Mouse (Mus musculus): ENCODE measurements at regions not wholly inside any gene's neighbourhood (a gene's known extent, or its start where the extent isn't known, plus 50 kb on each side); places are given as distances from the start of the nearest gene placed in this dataset.

DNA sequence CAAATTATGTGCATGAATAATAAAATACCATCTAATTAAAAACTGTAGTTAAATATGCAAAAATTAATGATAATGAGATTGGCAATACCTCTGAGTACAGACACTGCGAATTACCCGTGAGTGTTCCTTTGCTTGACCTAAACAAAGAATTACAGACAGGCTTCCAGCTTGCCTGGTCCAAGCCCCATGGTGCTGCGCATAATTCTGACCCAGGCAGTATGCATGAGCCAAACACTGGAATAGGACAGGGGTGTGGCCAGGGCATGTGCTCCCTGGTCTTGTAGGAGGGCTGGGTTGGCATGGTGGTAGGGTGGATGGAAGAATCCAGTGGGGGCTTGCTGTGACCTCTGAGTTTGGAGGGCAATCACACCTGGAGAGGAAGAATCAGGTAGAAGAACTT lies 172.8 kb upstream of the Irx3 start:
- no peak for DNase-seq (ENCODE audit: low spot score in 2 of 2)

DNA sequence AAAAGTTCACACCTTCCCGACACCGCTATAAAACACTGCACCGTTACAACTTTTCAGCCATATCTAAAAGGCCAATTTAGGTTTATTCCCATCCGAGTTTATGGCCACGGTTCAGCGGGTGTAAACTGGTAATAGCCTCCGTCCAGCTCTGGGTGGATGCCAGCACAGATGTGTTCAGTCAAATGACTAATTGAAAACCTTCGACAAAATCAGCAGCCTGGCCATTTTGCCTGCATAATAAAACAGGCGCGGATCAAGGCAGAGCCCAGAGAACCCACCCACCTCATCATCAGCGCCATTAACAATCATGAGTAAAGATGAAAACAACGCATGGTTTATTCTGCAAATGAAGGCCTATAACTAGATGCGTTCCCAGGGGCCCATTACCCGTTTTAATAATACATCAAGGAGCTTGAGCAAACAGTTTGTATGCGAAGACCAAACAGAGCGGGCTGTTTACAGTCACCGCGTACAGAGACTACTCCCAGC lies 172.1 kb upstream of the Irx3 start:
- DNase-seq (ENCODE audit: low spot score in 2 of 2) = no peak

DNA sequence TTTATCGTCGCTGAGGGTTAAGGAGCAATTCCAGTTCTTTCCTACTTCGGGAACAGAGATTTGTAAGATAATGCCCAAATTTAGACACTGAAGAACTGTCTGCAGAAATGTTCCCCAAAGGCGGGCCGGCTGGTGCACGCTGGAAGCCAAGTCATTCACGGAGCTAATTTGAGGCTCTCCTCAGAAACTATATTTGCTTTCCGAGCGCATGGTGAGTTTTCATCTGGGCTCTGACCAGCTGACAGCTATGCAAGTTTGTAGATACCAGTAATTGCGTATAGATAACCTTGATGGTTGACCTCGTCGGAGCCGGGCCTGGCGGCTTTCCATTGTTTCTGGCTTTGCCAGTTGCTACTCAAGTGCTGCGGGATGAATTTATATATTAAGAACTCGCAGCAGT lies 165.5 kb upstream of the Irx3 start:
- peak in 1 of 2 experiments; percentile 10 for DNase-seq (ENCODE audit: low spot score in 2 of 2)

DNA sequence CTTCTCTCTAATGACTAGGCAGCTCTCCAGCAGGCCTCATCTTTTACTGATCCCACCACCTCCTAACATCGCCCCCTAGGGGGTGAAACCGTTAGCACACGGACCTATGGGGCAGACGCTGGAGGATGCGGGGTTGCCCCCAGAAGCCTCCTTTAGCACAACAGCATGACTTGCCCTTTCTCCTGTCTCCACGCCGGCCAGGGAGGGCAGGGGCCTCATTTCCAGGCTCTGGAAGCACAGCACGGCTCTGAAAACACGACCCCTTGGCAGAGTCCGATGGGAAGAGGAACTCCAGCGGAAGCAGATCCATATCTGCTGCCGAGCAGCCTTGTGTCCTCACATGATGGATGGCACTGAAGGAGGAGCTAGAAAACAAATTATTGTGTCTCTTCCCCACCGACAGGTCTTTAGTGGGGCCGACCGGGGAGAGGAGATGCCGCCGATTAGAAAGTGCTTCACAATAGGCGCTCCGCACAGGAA lies 165.1 kb upstream of the Irx3 start:
- DNase-seq (ENCODE audit: low spot score in 2 of 2) = peak in 1 of 2 experiments; percentile 18

DNA sequence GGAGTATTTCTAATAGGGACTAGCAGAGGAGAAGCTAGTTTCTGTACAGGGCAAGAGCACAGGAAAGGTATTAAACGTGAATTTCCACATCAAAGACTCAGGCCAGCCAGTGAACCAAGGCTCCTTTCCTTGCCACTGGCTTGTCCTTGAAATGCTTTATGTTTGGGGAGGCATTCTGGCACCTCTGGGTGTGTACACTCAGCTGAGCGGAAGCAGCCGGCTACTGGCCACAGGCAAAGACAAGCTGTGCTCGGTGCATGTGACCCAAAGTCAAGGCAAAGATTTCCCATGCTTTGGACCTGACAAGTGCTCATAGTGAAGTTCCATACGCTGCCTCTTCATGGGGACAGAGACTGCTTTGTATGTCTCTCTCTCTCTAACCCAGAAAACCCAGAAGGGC lies 159.8 kb upstream of the Irx3 start:
- DNase-seq (ENCODE audit: low spot score in 2 of 2) = no peak

DNA sequence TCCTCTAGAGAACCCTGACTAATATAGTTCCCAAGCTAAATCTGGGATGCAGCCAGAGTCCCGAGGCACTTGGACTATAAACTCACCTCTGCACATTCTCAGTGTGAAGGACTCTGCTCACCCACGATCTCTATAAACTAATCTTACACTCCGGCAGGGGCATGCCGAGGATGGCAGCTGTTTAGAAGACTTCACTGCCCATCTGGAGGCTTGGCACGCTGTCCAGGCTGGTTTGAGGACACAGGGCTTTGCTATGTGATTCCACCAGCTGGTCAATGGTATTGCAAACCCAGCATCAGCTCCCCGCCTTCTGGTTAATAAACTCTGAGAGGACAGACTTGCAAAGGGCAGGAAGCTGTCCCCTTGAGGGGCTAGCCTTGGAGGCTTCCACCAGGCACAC lies 153.3 kb upstream of the Irx3 start:
- DNase-seq (ENCODE audit: low spot score in 2 of 2) = no peak

DNA sequence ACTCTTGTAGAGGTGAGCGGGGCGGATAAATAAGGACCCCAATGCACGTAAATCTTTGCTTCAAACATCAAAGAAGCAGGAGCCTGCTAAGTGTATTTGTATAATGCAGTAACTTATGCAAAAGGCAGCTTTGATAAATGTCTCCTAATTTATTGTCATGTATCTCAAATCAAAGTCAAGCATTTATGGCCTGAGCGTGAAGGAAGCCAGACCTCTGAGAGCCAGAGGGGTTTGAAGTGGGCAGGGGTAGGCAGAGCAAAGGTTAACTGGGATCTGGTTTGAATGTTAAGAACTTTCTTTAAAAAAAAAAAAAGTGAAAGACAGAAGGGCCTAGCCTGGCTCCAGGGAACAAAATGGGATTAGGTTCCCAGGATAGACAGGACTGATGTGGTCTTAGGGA lies 151.1 kb upstream of the Irx3 start:
- DNase-seq (ENCODE audit: low spot score in 2 of 2) = no peak

DNA sequence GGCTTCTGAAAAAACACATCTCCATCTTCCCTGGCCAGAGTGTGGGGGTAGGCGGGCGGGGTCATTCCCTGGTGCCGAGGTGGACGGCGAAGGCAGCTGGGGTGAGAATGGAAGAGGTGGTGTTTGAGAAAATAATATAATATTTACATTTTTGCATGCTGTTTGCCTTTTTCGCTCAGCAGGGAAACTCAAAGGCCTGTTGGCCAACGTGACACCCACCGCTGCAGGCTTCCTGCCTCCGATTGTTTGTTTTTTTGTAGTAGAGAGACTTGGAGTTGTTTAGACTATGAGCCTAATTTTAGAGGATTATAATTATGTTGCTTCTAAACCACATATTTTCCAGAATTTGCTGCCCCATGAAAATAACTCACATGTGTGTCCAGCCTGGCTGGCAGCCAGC lies 147.2 kb upstream of the Irx3 start:
- DNase-seq (ENCODE audit: low spot score in 2 of 2) = no peak

DNA sequence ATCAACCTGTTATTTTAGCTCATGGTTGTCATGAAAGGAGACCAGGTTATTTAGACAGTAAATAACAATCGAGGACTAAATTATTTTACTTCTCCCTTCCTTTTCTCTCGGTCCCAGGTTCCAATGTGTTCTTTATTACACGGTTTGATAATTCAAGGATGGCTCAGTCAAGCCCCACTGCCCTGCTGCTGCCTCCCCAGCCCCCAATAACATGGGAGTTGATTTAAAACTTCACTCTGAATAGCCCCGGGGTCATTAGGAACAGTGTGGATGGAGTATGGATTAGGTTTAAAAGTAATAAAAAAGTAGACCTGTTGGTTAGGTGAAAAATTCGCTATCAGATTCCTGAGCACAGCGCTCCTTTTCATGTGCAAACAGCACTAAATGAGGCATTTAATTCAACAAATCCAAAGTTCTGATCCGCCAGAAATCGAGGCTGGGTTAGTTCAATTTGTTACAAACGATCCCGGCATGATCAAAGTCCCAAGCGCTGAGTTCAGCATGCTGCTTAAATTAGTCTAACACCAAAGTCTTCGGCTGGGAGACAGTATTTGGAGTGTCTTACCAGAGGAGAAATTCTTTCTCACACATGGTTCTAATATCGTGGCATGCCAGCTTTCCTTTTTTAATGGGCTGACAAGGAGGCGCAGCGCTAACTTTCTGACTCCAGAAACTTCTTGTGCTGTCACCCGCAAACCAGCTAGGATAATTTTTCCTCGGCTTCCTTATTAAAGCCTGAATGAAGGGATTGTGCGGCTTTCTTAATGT lies 146.5 kb upstream of the Irx3 start:
- DNase-seq (ENCODE audit: low spot score in 2 of 2) = no peak

DNA sequence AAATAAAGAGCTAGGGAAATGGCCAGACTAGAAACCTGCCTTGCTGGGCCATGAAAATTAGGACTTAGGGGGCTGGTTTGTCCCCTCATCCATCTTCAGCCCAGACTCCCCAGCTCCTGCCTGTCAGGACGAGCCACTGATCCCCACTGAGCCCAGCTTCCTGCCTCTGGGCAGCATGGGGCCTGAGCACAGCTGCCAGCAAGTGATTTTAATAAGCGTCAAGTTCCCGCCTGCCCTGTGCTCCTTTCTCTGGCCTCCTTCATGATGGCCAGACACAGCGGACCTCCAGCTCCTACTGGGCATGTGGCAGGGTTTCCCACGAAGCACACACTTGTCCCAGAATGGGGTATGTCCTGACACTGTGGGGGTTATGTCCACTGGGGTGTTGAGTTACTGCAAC lies 139.1 kb upstream of the Irx3 start:
- no peak for DNase-seq (ENCODE audit: low spot score in 2 of 2)

DNA sequence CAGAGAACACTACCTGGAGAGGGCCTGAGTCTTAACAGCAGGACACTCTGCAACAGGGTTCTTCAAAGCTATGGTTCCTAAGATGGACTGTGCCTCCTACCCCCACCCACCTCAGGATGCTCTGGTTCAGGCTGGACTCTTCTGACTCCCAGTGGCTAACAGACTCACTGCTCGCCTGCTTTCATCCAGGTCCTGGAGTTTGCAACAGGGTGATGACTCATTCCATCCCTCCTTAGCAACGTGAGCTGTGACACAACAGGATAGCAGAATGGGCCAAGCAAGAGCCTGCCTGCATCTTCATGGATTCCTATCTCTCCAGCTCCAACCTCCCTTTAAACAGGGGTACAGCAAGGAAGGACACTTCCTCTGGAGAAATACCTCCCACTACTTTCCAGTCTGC lies 135.4 kb upstream of the Irx3 start:
- DNase-seq (ENCODE audit: low spot score in 2 of 2) = no peak

DNA sequence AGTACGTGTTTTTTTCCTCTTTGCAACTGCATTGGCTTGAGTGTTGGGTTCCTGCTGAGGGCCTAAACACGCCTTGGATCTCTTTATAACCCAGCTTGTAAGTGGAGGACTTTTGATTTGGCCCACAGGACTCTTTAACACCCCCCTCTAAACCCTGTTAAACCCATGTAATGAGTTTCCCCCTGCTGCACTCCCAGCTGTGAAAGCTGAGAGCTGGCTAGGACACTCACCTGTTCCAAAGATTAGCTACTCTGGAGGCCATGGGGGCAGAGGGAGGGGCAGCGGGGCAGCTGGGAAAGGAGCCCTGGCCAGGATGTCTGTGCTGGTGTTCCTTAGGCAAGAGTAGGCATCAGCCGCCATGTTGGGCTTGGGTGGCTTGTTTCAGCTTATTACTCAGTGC lies 128.7 kb upstream of the Irx3 start:
- no peak for DNase-seq (ENCODE audit: low spot score in 2 of 2)

DNA sequence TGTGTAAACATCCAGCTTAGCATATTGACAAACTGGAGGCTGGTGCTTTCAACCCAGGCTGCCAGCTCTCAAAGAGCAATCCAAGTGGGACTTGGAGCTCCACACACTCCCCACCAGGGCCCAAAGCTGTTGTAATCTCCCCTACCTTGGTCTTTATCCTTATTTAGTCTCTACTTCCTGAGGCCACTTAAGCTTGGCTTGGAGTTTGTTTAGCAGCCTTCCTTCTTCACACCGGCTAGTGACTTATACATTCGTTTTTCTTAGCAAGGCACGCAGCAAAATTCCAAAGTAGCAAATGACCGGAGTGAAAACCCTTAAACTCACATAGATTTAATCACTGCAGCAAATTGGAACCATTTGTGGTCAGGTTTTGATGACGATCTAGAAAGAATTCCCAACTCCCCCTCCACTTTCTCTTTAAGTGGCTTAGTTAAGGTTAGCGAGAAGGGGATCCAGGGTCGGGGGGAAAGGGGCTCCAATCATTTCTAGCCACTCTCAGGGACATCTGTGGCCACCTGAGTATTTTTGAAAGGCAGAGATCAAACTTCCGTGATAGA lies 124.2 kb upstream of the Irx3 start:
- DNase-seq (ENCODE audit: low spot score in 2 of 2) = no peak

DNA sequence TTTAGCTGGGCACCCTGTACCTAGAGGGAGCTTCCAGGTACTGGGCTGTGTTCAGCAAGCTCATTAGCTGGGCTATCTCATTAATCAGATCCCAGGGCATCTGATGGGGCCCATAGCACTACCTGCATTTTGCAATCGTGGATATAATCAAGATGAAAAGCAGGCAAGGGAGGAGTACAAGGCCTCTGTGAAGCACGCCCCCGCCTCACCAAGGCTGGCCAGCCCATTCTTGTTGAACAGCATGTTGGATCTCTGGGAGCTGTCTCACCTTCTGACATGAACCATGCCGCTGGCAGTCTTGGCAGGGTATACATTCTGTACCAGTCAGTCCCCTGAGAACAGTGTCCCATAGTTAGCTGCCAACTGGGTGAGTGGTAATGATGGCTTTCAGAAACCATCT lies 122.3 kb upstream of the Irx3 start:
- DNase-seq (ENCODE audit: low spot score in 2 of 2) = no peak

DNA sequence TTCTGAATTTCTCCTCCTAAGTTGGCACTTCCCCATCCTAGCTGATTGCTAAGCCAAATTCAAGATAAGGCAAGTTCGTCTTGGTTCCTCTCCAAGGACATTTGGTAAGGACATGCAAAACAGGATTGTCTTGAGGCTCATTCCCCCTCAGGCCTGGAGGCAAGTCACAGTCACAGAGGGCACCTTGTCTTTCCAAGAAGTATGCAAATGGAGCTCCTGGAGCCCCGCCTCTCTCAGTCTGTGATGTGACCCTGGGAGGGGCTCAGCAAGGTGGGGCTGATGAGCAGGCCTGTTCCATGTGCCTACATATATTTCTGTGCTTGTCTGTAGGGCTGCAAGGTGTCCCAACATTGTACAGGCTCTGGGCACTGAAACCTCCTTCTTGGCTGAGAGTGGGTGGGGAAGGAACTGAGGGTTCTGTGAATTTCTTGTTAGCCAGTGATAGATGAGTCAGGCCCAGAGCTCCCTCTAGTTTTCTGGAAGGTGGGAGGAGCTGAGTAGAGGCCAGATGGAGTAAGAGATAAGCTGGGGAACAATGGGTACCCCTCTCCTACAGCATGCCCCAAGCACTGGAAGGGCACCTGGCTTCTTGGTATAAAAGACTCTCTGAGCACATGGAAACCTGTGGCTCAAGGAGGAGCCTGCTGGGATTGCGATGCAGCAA lies 120.5 kb upstream of the Irx3 start:
- peak; percentile 6 to 31 for DNase-seq (ENCODE audit: low spot score in 2 of 2)

DNA sequence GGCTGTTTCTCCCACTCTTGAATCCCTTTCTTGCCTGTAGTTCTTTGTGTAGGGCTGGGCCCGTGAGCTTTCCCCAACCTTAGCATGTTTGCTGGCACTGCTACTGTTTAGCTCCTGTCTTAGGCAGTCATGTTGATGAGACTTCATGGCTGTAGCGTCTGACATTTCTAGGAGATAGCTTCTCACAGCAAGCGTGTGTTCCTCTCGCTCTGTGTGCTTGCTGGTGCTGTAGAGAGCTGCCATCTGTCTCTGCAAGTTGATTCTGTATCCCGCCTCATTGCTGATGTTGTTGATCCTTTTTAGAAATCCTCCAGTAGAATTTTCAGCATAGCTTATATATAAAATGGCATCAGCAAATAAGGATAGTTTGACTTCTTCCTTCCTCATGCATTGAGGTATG lies 116.0 kb upstream of the Irx3 start:
- peak in 1 of 2 experiments; percentile 10 for DNase-seq (ENCODE audit: low spot score in 2 of 2)

DNA sequence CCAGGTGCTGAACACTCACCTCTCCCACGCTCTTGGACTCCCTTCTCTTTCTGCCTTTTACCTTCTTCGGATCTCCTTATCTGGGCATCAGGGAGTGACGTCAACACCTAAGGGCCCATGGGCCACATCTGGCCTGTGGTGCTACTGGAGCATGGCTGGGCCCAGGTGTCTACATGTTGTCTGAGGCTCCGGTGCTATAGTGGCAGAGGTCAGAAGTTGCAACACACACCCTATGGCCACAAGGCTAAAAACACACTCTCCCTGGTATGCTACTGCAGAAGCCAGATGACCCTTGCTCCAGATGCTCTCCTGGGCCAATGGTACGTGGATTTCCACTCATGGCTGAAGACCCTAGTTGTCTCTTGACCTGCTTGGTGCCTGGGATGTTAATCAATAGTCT lies 112.1 kb upstream of the Irx3 start:
- no peak for DNase-seq (ENCODE audit: low spot score in 2 of 2)

DNA sequence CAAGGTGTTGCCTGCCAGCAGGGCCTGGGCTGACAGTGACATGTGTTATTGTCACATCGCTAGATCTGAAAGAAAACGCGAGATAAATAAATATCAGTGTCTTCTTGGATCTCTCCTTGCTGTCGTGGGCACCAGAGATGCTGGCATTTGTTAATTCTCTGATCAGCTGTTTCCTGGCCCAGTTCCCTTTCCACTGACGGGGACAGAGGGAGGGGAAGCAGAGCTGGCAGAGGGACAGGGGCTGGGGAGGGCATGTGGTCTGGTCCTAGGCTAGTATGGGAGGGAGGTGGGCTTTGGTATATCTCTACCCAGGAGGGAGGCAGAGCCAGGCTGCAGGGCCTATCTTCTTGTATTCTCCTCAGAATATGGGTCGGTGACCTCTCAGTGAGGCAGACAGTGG lies 111.3 kb upstream of the Irx3 start:
- no peak for DNase-seq (ENCODE audit: low spot score in 2 of 2)

DNA sequence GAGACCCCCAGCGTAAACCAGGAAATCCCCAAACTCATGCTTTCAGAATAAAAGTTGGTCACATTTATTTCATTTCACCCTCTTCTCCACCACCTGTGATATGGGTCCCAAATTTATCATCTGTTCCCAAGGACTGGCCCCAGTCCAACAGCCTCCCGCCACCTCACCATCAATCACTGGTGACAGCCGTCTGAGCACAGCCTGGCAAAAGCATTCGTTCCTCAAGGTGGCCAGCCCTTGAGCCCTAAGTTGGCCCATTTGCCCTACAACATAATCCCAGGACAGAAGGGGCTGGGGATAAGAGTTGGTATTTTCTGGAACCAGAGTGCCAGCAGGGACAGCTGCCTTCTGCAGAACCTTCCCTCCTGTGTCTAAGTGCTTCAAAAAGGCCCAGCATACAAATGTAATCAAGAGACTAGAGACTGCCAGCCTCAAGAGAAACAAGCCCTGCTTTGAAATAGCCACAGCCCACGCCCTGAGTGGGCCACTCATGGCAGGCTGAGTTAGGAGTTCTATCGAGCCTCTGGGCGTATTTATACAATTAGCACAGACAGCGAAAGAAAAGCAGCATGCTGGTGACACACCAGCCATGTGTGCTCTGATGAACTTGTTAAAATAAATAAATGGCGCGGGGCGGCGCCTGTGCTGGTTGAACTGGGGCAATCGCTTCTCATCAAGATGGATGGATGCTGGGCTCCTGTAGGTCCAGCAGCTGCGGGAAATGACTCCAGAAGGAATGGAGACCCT lies 107.9 kb upstream of the Irx3 start:
- peak in 1 of 2 experiments; percentile 55 for DNase-seq (ENCODE audit: low spot score in 2 of 2)

DNA sequence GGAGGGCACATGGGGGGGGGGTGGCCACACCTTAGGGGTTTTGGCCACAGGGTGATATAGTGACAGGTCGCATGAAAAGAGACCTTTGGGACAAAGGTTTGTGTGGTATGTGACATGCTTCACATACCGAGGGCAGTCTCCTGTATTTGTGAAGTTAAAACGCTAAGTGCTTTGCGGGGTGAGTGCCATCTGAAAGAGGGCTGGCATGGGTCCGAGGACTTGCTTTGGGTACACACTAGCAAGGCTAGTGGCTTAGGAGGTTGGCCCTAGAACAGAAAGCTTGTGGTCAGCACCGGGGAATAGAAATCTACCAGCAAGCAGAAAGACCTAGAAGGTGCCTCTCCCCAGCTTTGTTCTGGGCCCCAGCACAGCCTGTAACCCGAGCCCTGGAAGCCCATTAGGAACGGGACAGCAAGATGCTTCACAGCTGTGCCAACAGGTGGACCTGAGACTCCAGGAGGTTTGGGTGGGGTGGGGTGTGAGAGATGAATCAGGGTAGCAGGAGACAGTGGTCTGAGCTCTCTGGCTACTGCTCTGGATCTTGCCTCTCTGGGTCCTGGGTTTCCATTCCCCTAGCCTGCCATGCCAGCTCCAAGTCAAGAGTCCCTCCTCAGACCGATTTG lies 107.0 kb upstream of the Irx3 start:
- no peak for DNase-seq (ENCODE audit: low spot score in 2 of 2)

DNA sequence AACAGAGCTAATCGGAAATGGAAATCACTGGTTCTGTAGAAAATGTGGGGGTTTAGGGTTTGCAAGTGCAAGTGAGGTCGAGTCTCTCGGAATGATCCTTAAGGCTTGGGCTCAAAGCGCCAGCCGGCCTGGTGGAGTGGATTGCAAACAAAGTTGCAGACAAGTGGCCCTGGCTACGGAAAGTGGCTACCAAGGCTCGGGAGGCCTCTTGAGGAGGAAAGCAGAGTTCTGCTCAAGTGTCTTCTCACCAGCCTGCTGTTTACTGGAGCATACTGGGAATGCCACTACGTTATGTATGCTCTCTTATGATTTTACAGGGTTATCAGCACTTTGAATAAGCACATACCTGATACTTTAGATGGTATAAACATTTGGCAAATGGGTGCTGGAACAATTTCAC lies 105.3 kb upstream of the Irx3 start:
- DNase-seq (ENCODE audit: low spot score in 2 of 2) = no peak
